Mouse (Mus musculus): ENCODE measurements at regions not wholly inside any gene's neighbourhood (a gene's known extent, or its start where the extent isn't known, plus 50 kb on each side); places are given as distances from the start of the nearest gene placed in this dataset.
"Not testable (repeated sequence)": the region's sequence is repeated elsewhere in the genome, so short reads cannot be mapped to it uniquely, and the experiment has no call there.

GRCm38 (mm10) chr2:166476953-166477352 is 236.7 kb downstream of the Prex1 start:
- DNase-seq (ENCODE audit: low read depth, low spot score), result no peak

GRCm38 (mm10) chr2:166475624-166476023 is 238.0 kb downstream of the Prex1 start:
- no peak for DNase-seq (ENCODE audit: low read depth, low spot score)

GRCm38 (mm10) chr2:166474601-166475000 is 239.0 kb downstream of the Prex1 start:
- no peak for DNase-seq (ENCODE audit: low read depth, low spot score)

GRCm38 (mm10) chr2:166471257-166471753 is 242.3 kb downstream of the Prex1 start:
- DNase-seq (ENCODE audit: low read depth, low spot score), result no peak

- no peak for DNase-seq (ENCODE audit: low read depth, low spot score)
Measured at GRCm38 (mm10) chr2:166469046-166469593, 244.5 kb downstream of the Prex1 start.

- DNase-seq (ENCODE audit: low read depth, low spot score), result no peak
Measured at GRCm38 (mm10) chr2:166467137-166467536, 246.5 kb downstream of the Prex1 start.

- no peak for DNase-seq (ENCODE audit: low read depth, low spot score)
Measured at GRCm38 (mm10) chr2:166465531-166465930, 248.1 kb downstream of the Prex1 start.

- peak; percentile 70 for DNase-seq (ENCODE audit: low read depth, low spot score)
Measured at GRCm38 (mm10) chr2:166463539-166463938, 250.1 kb downstream of the Prex1 start.

- DNase-seq (ENCODE audit: low read depth, low spot score), result no peak
Measured at GRCm38 (mm10) chr2:166461956-166462355, 251.7 kb downstream of the Prex1 start.

- DNase-seq (ENCODE audit: low read depth, low spot score), result no peak
Measured at GRCm38 (mm10) chr2:166461103-166461502, 252.5 kb downstream of the Prex1 start.

GRCm38 (mm10) chr2:166459955-166460354 is 253.7 kb downstream of the Prex1 start:
- DNase-seq (ENCODE audit: low read depth, low spot score), result no peak

- DNase-seq (ENCODE audit: low read depth, low spot score), result no peak
Measured at GRCm38 (mm10) chr2:166458953-166459352, 254.7 kb downstream of the Prex1 start.

GRCm38 (mm10) chr2:166457381-166458172 is 256.1 kb downstream of the Prex1 start:
- no peak for DNase-seq (ENCODE audit: low read depth, low spot score)

- DNase-seq (ENCODE audit: low read depth, low spot score), result not testable (repeated sequence)
Measured at GRCm38 (mm10) chr2:166454160-166454888, 259.3 kb downstream of the Prex1 start.

GRCm38 (mm10) chr2:166450964-166451363 is 262.7 kb downstream of the Prex1 start:
- DNase-seq (ENCODE audit: low read depth, low spot score), result no peak

GRCm38 (mm10) chr2:166450380-166450779 is 263.3 kb downstream of the Prex1 start:
- DNase-seq (ENCODE audit: low read depth, low spot score), result no peak

GRCm38 (mm10) chr2:166448724-166449123 is 264.9 kb downstream of the Prex1 start:
- DNase-seq (ENCODE audit: low read depth, low spot score), result no peak

GRCm38 (mm10) chr2:166448161-166448560 is 265.5 kb downstream of the Prex1 start:
- peak; percentile 77 for DNase-seq (ENCODE audit: low read depth, low spot score)

- DNase-seq (ENCODE audit: low read depth, low spot score), result peak; percentile 55
Measured at GRCm38 (mm10) chr2:166446536-166446935, 267.1 kb downstream of the Prex1 start.

GRCm38 (mm10) chr2:166445824-166446223 is 267.8 kb downstream of the Prex1 start:
- DNase-seq (ENCODE audit: low read depth, low spot score), result not testable (repeated sequence)

GRCm38 (mm10) chr2:166442997-166443396 is 270.6 kb downstream of the Prex1 start:
- no peak for DNase-seq (ENCODE audit: low read depth, low spot score)
